Mouse (Mus musculus) kidney, embryonic 16.5 days (tissue): Measurements from ENCODE around the gene Pknox2. TPM values are rescaled to one million over a fixed set of nuclear protein-coding genes. Genes with fewer than 3 reads are reported as not detected.

Experiments used
- ATAC-seq: fragments of 200-750 bp; cut with Nextera tagmentation; 2 replicates; pipeline ENCODE4 v1.8.0; 2017; ENCODE audit warnings: moderate TSS enrichment; ENCODE audit not compliant: low FRiP score, low TSS enrichment
- H3K27ac ChIP-seq: fragments of 300-500 bp; sonication (generic); 2 replicates; pipeline ENCODE4 v1.5.1; 2014; ENCODE audit warnings: low read length
- H3K27me3 ChIP-seq: fragments of 300-500 bp; sonication (generic); 2 replicates; pipeline ENCODE4 v1.6.1; 2014; ENCODE audit warnings: low read length, control low read depth, mixed read lengths; ENCODE audit not compliant: insufficient read depth
- H3K36me3 ChIP-seq: fragments of 300-500 bp; sonication (generic); 2 replicates; pipeline ENCODE4 v1.6.1; 2014; ENCODE audit warnings: low read length, control low read depth, mixed read lengths; ENCODE audit not compliant: insufficient read depth
- H3K4me1 ChIP-seq: fragments of 300-500 bp; sonication (generic); 2 replicates; pipeline ENCODE4 v1.6.1; 2014; ENCODE audit warnings: low read length, control low read depth, mixed read lengths; ENCODE audit not compliant: insufficient read depth
- H3K4me2 ChIP-seq: fragments of 300-500 bp; sonication (generic); replicated peaks from 2 replicates; pipeline ENCODE4 v1.6.1; 2014; ENCODE audit warnings: low read depth, low read length
- H3K4me3 ChIP-seq: fragments of 300-500 bp; sonication (generic); 2 replicates; pipeline ENCODE4 v1.5.1; 2014; ENCODE audit warnings: mild to moderate bottlenecking, low read length
- H3K9ac ChIP-seq: fragments of 300-500 bp; sonication (generic); replicated peaks from 2 replicates; pipeline ENCODE4 v1.6.1; 2014; ENCODE audit warnings: low read length
- H3K9me3 ChIP-seq: fragments of 300-500 bp; sonication (generic); 2 replicates; pipeline ENCODE4 v1.6.1; 2016; ENCODE audit warnings: low read length, control low read depth
- WGBS: fragments of 180-500 bp; shearing (Covaris S2); extraction: QIAGEN DNeasy Blood & Tissue Kit; methylation state at CpG from one replicate; pipeline ENCODE4 v1.1.7; 2014; 5-methylcytosine and 5-hydroxymethylcytosine counted together
- polyA plus RNA-seq: library from polyadenylated mRNA; unstranded; fragments of >200 nt; fragmentation: Nextera tagmentation; extraction: Ambion mirVana; gene quantifications from 2 replicates; pipeline ENCODE4 v1.2.1, GENCODE M21; 2015

The Pknox2 gene
- polyA plus RNA-seq, 1 experiment from 2014 or later, result 11.0 TPM

- 85% methylated on average over 5 of the region's 5 CpGs for WGBS
- no peak overlapping the region for H3K4me2 ChIP-seq
- no peaks in the 10 kb centered on the region for H3K27me3 ChIP-seq
- peaks cover 5% of the 10 kb centered on the region; the same call in 1 of the 2 replicates for H3K4me1 ChIP-seq
- H3K9ac ChIP-seq, result no peak overlapping the region
- H3K4me3 ChIP-seq, result no peak overlapping the region
- no peak for ATAC-seq
- no peaks in the 10 kb centered on the region for H3K36me3 ChIP-seq
- H3K9me3 ChIP-seq, result no peaks in the 10 kb centered on the region
- no peak overlapping the region for H3K27ac ChIP-seq
These were observed 200.0 kb downstream of the Pknox2 start for GRCm38 (mm10) chr9:36947056-36947694.

- no peaks in the 10 kb centered on the region for H3K27me3 ChIP-seq
- no peak overlapping the region for H3K4me3 ChIP-seq
- no peak overlapping the region for H3K9ac ChIP-seq
- ATAC-seq, result no peak
- no peaks in the 10 kb centered on the region for H3K9me3 ChIP-seq
- no peak overlapping the region for H3K4me2 ChIP-seq
- no peak overlapping the region for H3K27ac ChIP-seq
- 0 out of 2 replicates have a peak, but pooled peaks cover 11% of the 10 kb centered on the region for H3K4me1 ChIP-seq
- WGBS, result 55% methylated on average over 7 of the region's 7 CpGs
- H3K36me3 ChIP-seq, result no peaks in the 10 kb centered on the region
These were observed 202.4 kb downstream of the Pknox2 start for GRCm38 (mm10) chr9:36944843-36945242.

GRCm38 (mm10) chr9:36942561-36942960, 204.6 kb downstream of the Pknox2 start:
- Histone ChIP-seq H3K9ac (no peak overlapping the region), H3K4me1 (peaks cover 14% of the 10 kb centered on the region; the same call in 1 of the 2 replicates), H3K36me3 (no peaks in the 10 kb centered on the region), H3K9me3 (no peaks in the 10 kb centered on the region), H3K4me2 (no peak overlapping the region), H3K27ac (no peak overlapping the region), H3K27me3 (no peaks in the 10 kb centered on the region), H3K4me3 (no peak overlapping the region)
- 81% methylated on average over 2 of the region's 2 CpGs for WGBS
- ATAC-seq, result no peak

GRCm38 (mm10) chr9:36942131-36942530, 205.1 kb downstream of the Pknox2 start:
- no peak overlapping the region for H3K9ac ChIP-seq
- no peak for ATAC-seq
- no peak overlapping the region for H3K4me3 ChIP-seq
- H3K27ac ChIP-seq, result no peak overlapping the region
- peaks cover 14% of the 10 kb centered on the region; the same call in 1 of the 2 replicates for H3K4me1 ChIP-seq
- no peaks in the 10 kb centered on the region for H3K9me3 ChIP-seq
- no peaks in the 10 kb centered on the region for H3K27me3 ChIP-seq
- H3K4me2 ChIP-seq, result no peak overlapping the region
- WGBS, result 80% methylated on average over 4 of the region's 4 CpGs
- no peaks in the 10 kb centered on the region for H3K36me3 ChIP-seq

- no peak overlapping the region for H3K4me2 ChIP-seq
- 13% methylated on average over 5 of the region's 5 CpGs for WGBS
These were observed 205.6 kb downstream of the Pknox2 start for GRCm38 (mm10) chr9:36941565-36941964.

GRCm38 (mm10) chr9:36938601-36939078, 208.6 kb downstream of the Pknox2 start:
- Histone ChIP-seq H3K27me3 (no peaks in the 10 kb centered on the region), H3K36me3 (no peaks in the 10 kb centered on the region), H3K27ac (no peak overlapping the region), H3K4me3 (no peak overlapping the region), H3K4me1 (peaks cover 19% of the 10 kb centered on the region; the same call in 1 of the 2 replicates), H3K9me3 (no peaks in the 10 kb centered on the region), H3K4me2 (no peak overlapping the region), H3K9ac (no peak overlapping the region)
- WGBS, result 42% methylated on average over 8 of the region's 8 CpGs
- ATAC-seq, result no peak

More at GRCm38 (mm10) chr9:36941565-36941964, 205.6 kb downstream of the Pknox2 start:
- Histone ChIP-seq H3K4me1 (peaks cover 14% of the 10 kb centered on the region; the same call in 1 of the 2 replicates), H3K27ac (no peak overlapping the region), H3K4me3 (no peak overlapping the region), H3K9ac (no peak overlapping the region), H3K9me3 (no peaks in the 10 kb centered on the region), H3K36me3 (no peaks in the 10 kb centered on the region), H3K27me3 (no peaks in the 10 kb centered on the region)
- no peak for ATAC-seq

- Histone ChIP-seq H3K9ac (no peak overlapping the region), H3K4me3 (no peak overlapping the region), H3K36me3 (peaks cover 4% of the 10 kb centered on the region; the same call in 1 of the 2 replicates), H3K4me1 (peaks cover 12% of the 10 kb centered on the region; the same call in 1 of the 2 replicates), H3K27ac (no peak overlapping the region), H3K4me2 (peak overlapping the region; percentile 38), H3K9me3 (no peaks in the 10 kb centered on the region), H3K27me3 (no peaks in the 10 kb centered on the region)
- 14% methylated on average over 16 of the region's 16 CpGs for WGBS
- peak; percentile 94 for ATAC-seq
These were observed 213.3 kb downstream of the Pknox2 start for GRCm38 (mm10) chr9:36933813-36934493.

GRCm38 (mm10) chr9:36932950-36933812, 214.0 kb downstream of the Pknox2 start:
- Histone ChIP-seq H3K27ac (no peak overlapping the region), H3K9me3 (no peaks in the 10 kb centered on the region), H3K27me3 (no peaks in the 10 kb centered on the region), H3K4me1 (peaks cover 8% of the 10 kb centered on the region; the same call in 1 of the 2 replicates), H3K9ac (no peak overlapping the region), H3K4me3 (no peak overlapping the region), H3K4me2 (no peak overlapping the region), H3K36me3 (peaks cover 4% of the 10 kb centered on the region; the same call in 1 of the 2 replicates)
- WGBS, result 65% methylated on average over 12 of the region's 12 CpGs
- peak; percentile 24; the same call in 1 of the 2 replicates for ATAC-seq

- 77% methylated on average over 4 of the region's 4 CpGs for WGBS
- Histone ChIP-seq H3K36me3 (peaks cover 4% of the 10 kb centered on the region; the same call in 1 of the 2 replicates), H3K9me3 (no peaks in the 10 kb centered on the region), H3K27ac (no peak overlapping the region), H3K4me3 (no peak overlapping the region), H3K9ac (no peak overlapping the region), H3K4me2 (no peak overlapping the region), H3K27me3 (no peaks in the 10 kb centered on the region), H3K4me1 (peaks cover 8% of the 10 kb centered on the region; the same call in 1 of the 2 replicates)
- no peak for ATAC-seq
These were observed 215.6 kb downstream of the Pknox2 start for GRCm38 (mm10) chr9:36931657-36932056.
